Mouse (Mus musculus) embryonic facial prominence, embryonic 11.5 days (tissue): ENCODE data around the gene Nr1h4. TPM values are rescaled to one million over a fixed set of nuclear protein-coding genes. Genes with fewer than 3 reads are reported as not detected.
A peak's percentile ranks its signal among the peaks of the same experiment; 100 is the strongest.

Experiments
- ATAC-seq: fragments of 200-750 bp; cut with Nextera tagmentation; replicated peaks from 2 replicates; pipeline ENCODE4 v1.8.0; 2017; ENCODE audit warnings: low read depth; ENCODE audit not compliant: insufficient number of reproducible peaks, low FRiP score, low TSS enrichment
- DNase-seq: peaks from one replicate; pipeline ENCODE4 v3.0.0-alpha.2; 2015; ENCODE audit warnings: low spot score
- H3K27ac ChIP-seq: fragments of 300-500 bp; sonication (generic); replicated peaks from 2 replicates; pipeline ENCODE4 v1.5.1; 2014; ENCODE audit warnings: mild to moderate bottlenecking, low read depth, low read length, control low read depth
- H3K27me3 ChIP-seq: fragments of 300-500 bp; sonication (generic); 2 replicates; pipeline ENCODE4 v1.6.1; 2014; ENCODE audit warnings: mild to moderate bottlenecking, low read length, moderate library complexity, mixed read lengths; ENCODE audit not compliant: control insufficient read depth, insufficient read depth
- H3K36me3 ChIP-seq: fragments of 300-500 bp; sonication (generic); replicated peaks from 2 replicates; pipeline ENCODE4 v1.6.1; 2014; ENCODE audit warnings: low read depth, mild to moderate bottlenecking, low read length, moderate library complexity, mixed read lengths; ENCODE audit not compliant: control insufficient read depth, insufficient read depth
- H3K4me1 ChIP-seq: fragments of 300-500 bp; sonication (generic); 2 replicates; pipeline ENCODE4 v1.6.1; 2014; ENCODE audit warnings: low read length, mixed read lengths; ENCODE audit not compliant: control insufficient read depth, insufficient read depth
- H3K4me2 ChIP-seq: fragments of 300-500 bp; sonication (generic); 2 replicates; pipeline ENCODE4 v1.6.1; 2014; ENCODE audit warnings: low read depth, mild to moderate bottlenecking, control low read depth, low read length, moderate library complexity
- H3K4me3 ChIP-seq: fragments of 300-500 bp; sonication (generic); 2 replicates; pipeline ENCODE4 v1.5.1; 2014; ENCODE audit warnings: low read depth, low read length, control low read depth
- H3K9ac ChIP-seq: fragments of 300-500 bp; sonication (generic); replicated peaks from 2 replicates; pipeline ENCODE4 v1.6.1; 2014; ENCODE audit warnings: mild to moderate bottlenecking, control low read depth, low read length
- H3K9me3 ChIP-seq: fragments of 300-500 bp; sonication (generic); replicated peaks from 2 replicates; pipeline ENCODE4 v1.6.1; 2016; ENCODE audit warnings: mild to moderate bottlenecking, low read length, inconsistent platforms, mixed read lengths; ENCODE audit not compliant: control insufficient read depth
- WGBS: fragments of 180-500 bp; shearing (Covaris S2); extraction: QIAGEN DNeasy Blood & Tissue Kit; methylation state at CpG from one replicate; pipeline ENCODE4 v1.1.7; 2014; 5-methylcytosine and 5-hydroxymethylcytosine counted together
- polyA plus RNA-seq: library from polyadenylated mRNA; unstranded; fragments of >200 nt; fragmentation: Nextera tagmentation; extraction: Ambion mirVana; gene quantifications from 2 replicates; pipeline ENCODE4 v1.2.1, GENCODE M21; 2014

The Nr1h4 gene
- polyA plus RNA-seq, 1 experiment from 2014 or later, result not detected

DNA sequence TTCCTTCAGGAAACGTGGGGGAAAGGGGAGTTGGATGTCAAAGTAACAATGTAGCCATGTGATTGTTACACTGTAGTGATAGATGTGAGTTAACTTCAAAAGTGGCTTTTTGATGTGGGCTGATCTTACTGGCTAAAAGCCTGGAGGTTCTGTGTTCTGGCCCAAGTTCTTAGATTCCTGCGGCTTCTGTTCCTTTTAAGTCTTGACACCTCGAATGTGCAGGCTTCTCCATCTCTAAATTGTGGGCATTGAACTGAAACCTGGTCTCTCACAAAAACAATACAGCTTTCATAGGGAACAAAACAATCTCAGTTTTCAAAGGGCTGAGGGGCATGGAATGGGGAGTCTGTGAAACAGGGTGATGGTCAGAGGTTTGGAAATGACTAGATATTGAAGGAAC is 89.0 kb downstream of the Nr1h4 start:
- peak overlapping the region; percentile 78 for H3K4me2 ChIP-seq
- peak overlapping the region; percentile 62; the same call in 1 of the 2 replicates for H3K4me3 ChIP-seq
- ATAC-seq (no peak), DNase-seq (no peak)
- 34% methylated on average over 3 of the region's 3 CpGs for WGBS
- no peaks in the 10 kb centered on the region for H3K27me3 ChIP-seq
- H3K9me3 ChIP-seq, result no peaks in the 10 kb centered on the region
- peak overlapping the region; percentile 63; the same call in 1 of the 2 replicates for H3K9ac ChIP-seq
- no peaks in the 10 kb centered on the region for H3K36me3 ChIP-seq
- H3K4me1 ChIP-seq, result no peaks in the 10 kb centered on the region; the same call in 1 of the 2 replicates
- H3K27ac ChIP-seq, result no peak overlapping the region; the same call in 1 of the 2 replicates

DNA sequence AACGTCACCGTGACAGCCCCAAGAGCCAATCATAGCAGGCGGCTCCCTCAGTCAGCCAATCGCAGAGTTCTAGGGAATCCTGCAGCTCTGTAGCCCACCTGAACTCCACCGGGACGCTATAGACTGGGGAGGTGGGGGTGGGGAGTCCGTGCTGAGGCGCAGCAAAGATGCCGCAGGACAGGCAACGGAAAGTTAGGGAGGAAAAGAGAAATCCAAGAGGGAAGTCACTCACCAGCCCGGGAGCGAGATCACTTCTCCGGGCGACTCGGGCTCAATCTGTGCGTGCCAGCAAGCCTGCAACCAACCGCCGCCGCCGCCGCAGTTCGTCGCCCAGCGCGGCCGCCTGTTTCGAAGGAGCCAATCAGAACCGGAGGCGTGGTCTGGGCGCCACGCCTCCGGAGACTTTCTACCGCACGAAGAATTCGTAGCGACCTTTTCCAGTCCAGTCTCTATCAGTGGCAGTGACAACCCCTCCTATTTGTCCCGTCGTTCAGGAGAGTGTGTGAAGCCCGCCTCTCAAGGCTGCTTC is 89.7 kb downstream of the Nr1h4 start, which contains the start of gene Gas2l3:
Gas2l3 (minus strand) TSS at position 345 of the 529 bp plus-strand sequence.
- WGBS, result 0% methylated on average over 39 of the region's 39 CpGs
- Histone ChIP-seq H3K9ac (peak within 1 kb of the TSS; percentile 63), H3K4me3 (peak within 1 kb of the TSS; percentile 62), H3K4me2 (peak within 1 kb of the TSS; percentile 78), H3K36me3 (no peaks in the 10 kb centered on the region), H3K9me3 (no peaks in the 10 kb centered on the region), H3K27ac (peak within 1 kb of the TSS; percentile 52; the same call in 1 of the 2 replicates), H3K4me1 (no peaks in the 10 kb centered on the region; the same call in 1 of the 2 replicates), H3K27me3 (no peaks in the 10 kb centered on the region)
- peak; percentile 95 for ATAC-seq
- peak; percentile 93 for DNase-seq

DNA sequence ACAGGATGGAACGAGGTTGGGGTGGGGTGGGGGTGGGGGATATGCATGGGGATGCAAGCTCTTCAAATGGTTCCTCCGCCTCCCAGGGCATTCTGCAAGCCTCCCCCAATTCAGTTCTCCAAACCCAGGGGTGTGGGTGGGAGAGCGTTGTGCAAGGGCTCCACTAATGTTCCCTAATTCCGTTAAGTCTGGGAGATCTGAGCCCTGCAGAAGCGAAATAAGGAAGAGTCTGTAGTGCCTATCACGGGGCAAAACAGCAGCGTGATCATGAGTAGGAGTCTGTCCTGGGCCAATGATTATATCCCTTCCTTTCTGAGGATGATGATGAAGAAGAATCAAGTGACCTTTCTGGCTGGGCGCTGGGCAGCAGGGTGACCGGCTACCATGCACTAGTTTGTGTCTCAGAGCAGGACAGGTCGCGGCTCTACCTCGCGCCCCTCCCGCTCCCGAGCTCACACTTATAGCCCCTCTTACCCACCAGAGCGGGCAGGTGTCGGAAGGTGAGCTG is 90.2 kb downstream of the Nr1h4 start:
- 2% methylated on average over 17 of the region's 17 CpGs for WGBS
- DNase-seq, result no peak
- no peaks in the 10 kb centered on the region for H3K9me3 ChIP-seq
- no peaks in the 10 kb centered on the region for H3K36me3 ChIP-seq
- H3K4me2 ChIP-seq, result peak overlapping the region; percentile 78
- peak overlapping the region; percentile 62 for H3K4me3 ChIP-seq
- H3K9ac ChIP-seq, result peak overlapping the region; percentile 63
- H3K4me1 ChIP-seq, result no peaks in the 10 kb centered on the region; the same call in 1 of the 2 replicates
- no peak for ATAC-seq
- H3K27ac ChIP-seq, result no peak overlapping the region
- H3K27me3 ChIP-seq, result no peaks in the 10 kb centered on the region

DNA sequence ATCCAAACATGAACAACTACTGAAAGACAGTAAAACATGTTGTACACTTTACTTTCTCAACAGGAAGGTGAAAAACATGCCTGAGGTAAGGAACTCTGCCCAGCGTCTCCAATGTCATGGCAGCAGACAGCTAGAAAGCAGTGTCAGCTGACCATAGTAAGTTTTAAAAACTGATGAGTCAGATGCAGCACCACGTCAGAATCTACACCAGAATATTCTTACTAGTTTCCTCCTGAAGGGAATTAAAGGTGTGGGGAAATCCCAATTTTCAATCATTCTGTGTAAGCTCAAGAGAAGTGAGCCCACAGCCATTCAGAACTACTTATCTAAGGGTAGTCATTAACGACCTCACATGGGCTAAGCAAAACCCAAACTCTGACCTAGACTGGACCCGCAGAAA is 90.7 kb downstream of the Nr1h4 start:
- Histone ChIP-seq H3K27me3 (no peaks in the 10 kb centered on the region), H3K36me3 (no peaks in the 10 kb centered on the region), H3K4me2 (peak overlapping the region; percentile 78), H3K4me3 (peak overlapping the region; percentile 62), H3K9me3 (no peaks in the 10 kb centered on the region), H3K4me1 (no peaks in the 10 kb centered on the region; the same call in 1 of the 2 replicates), H3K27ac (no peak overlapping the region), H3K9ac (peak overlapping the region; percentile 63; the same call in 1 of the 2 replicates)
- WGBS, result 24% methylated on average over 4 of the region's 4 CpGs
- DNase-seq, result no peak
- ATAC-seq, result no peak

DNA sequence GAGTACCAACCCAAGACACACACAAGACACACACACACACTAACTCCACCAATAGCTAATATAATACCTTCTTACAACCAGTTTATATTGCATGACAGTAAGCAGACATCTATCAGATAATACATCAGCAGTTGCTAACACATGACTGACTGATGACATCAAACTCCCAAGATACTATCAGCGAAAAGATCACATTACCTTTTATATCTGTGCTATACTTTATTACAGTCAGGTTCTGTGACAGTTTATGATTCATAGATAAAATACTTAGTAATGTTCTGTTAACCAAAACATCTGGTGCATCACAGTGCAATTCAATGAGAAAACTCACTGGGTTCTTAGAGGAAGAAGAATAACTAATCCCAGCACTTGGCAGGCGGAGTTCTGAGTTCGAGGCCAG is 91.4 kb downstream of the Nr1h4 start:
- Histone ChIP-seq H3K4me2 (no peak overlapping the region), H3K9me3 (no peaks in the 10 kb centered on the region), H3K9ac (no peak overlapping the region), H3K36me3 (no peaks in the 10 kb centered on the region), H3K4me1 (no peaks in the 10 kb centered on the region; the same call in 1 of the 2 replicates), H3K27ac (no peak overlapping the region), H3K27me3 (no peaks in the 10 kb centered on the region), H3K4me3 (no peak overlapping the region)
- 97% methylated on average over 3 of the region's 3 CpGs for WGBS
- DNase-seq, result no peak
- ATAC-seq, result no peak

DNA sequence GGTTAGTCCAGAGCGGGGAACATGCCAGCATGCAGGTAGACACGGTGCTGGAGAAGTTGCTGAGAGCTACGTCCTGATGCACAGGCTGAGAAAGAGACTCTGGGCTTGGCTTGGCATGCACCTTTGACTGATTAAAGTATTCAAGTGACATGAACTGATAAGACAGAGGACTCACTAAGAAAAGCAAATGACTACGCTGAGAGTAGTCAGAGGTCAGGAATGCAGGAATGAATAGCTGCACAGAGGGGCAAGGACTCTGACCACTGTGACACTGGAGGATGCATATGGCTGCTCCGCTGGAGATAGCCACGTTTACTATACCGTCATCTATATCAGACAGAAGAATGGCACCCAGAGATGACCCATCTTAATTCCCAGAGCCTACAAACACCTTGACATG is 94.0 kb downstream of the Nr1h4 start:
- no peaks in the 10 kb centered on the region for H3K36me3 ChIP-seq
- H3K4me2 ChIP-seq, result no peak overlapping the region
- WGBS, result 85% methylated on average over 7 of the region's 7 CpGs
- DNase-seq, result no peak
- no peak for ATAC-seq
- H3K4me3 ChIP-seq, result no peak overlapping the region
- no peak overlapping the region for H3K27ac ChIP-seq
- H3K9ac ChIP-seq, result no peak overlapping the region
- no peaks in the 10 kb centered on the region; the same call in 1 of the 2 replicates for H3K4me1 ChIP-seq
- no peaks in the 10 kb centered on the region for H3K9me3 ChIP-seq
- no peaks in the 10 kb centered on the region for H3K27me3 ChIP-seq

DNA sequence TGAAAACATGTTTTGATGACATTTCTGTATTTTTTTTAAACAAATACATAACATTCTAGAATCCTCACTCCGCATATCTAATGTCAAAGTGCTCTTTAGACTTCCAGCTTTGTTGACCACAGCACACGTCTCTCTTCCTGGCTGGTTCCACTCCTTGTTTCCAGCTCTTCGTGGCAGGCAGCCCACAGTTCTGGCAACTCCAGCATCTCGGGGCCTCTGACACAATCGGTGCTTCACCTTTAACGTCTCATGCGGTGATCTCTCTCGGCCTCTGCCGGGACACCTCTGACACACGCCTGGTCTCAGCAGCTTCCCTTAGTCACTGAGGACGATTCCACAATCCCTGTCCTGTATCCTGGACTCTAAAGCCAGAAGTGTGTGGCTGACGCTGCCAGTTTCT is 95.4 kb downstream of the Nr1h4 start:
- no peaks in the 10 kb centered on the region for H3K4me1 ChIP-seq
- H3K27me3 ChIP-seq, result no peaks in the 10 kb centered on the region
- WGBS, result 84% methylated on average over 12 of the region's 12 CpGs
- H3K9ac ChIP-seq, result no peak overlapping the region
- H3K36me3 ChIP-seq, result no peaks in the 10 kb centered on the region
- no peak overlapping the region for H3K4me3 ChIP-seq
- DNase-seq (no peak), ATAC-seq (no peak)
- H3K9me3 ChIP-seq, result no peaks in the 10 kb centered on the region
- H3K4me2 ChIP-seq, result no peak overlapping the region
- H3K27ac ChIP-seq, result no peak overlapping the region

DNA sequence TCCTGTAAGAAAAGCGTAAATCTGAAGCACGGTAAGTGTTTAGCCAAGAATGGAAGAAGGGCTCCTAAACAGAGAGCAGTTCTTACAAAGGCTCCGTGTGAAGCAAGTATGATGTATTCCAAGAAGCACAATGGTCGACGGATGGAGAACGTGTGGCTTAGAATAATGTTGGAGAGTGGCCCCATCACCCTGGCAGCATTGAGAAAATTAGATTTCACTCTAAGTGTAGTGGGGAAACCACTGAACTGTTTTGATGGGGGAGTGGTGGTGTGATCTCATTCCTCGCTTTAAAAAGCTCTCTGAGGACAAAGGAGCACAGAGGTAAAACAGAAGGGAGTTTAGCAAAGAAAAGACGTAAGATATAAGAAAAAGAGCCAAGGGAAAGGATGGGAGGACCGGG is 95.9 kb downstream of the Nr1h4 start:
- Histone ChIP-seq H3K4me2 (no peak overlapping the region), H3K4me1 (no peaks in the 10 kb centered on the region), H3K4me3 (no peak overlapping the region), H3K9me3 (no peaks in the 10 kb centered on the region), H3K27me3 (no peaks in the 10 kb centered on the region), H3K27ac (no peak overlapping the region), H3K36me3 (no peaks in the 10 kb centered on the region), H3K9ac (no peak overlapping the region)
- DNase-seq, result no peak
- ATAC-seq, result no peak
- 76% methylated on average over 9 of the region's 9 CpGs for WGBS
